Mouse (Mus musculus): ENCODE results near the gene Acmsd.

The Acmsd gene

DNA sequence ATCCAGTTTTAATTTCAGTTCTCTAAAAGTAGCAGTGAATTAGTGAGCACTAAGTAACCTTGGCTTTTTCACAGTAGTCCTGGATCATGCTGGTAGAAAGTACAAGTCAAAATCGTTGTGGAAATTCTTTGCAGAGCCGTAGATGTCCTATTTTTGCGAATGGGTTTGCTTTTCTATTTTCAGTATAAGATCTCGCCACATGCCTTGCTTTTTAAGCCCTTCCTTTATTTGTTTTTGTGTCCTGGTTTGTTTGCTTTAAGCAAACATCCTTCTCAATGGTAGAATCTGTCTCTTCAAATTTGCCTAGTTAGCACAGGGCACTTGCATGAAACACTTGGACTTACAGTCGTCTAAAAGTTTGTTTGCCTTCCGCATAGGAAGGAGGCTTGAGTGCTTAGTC lies 47.0 kb downstream of the Acmsd start:
- no peak for DNase-seq (ENCODE audit: low spot score)

DNA sequence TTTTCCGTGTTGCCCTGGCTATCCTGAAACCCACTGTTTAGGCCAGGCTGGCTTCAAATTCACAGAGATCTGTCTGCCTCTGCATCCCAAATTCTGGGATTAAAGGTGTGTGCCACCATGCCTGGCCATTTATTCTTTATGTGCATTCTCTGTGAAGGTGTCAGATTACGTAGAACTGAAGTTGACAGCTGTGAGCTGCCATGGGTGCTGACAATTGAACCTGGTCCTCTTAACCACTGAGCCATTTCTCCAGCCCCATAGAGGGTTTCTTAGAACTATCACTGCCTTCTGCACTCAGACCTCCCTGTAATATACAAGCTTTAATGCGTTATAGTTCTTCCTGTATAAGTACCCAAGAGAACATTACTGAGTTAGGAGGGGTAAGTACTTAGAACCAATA lies 49.4 kb downstream of the Acmsd start:
- DNase-seq (ENCODE audit: low spot score) = no peak

DNA sequence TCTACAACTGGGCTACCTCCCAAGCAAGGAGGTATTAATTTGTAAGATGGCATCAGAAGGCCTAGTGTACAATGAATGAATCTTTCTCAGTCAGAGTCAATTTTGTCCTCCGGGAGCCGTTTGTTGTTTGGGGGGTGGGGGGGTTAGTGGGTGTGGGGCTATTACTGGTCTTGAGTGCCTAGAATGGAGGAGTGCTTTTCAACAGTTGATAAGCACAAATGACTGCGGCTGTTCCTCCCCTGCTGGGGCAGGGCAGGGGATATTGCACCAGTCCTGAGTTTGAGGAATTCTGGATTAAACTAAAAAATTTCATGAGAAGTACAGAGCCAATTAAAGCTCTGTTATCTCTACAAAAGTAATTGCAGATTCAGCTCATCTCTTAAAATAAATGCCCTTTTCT lies 50.9 kb downstream of the Acmsd start:
- DNase-seq (ENCODE audit: low spot score) = no peak

DNA sequence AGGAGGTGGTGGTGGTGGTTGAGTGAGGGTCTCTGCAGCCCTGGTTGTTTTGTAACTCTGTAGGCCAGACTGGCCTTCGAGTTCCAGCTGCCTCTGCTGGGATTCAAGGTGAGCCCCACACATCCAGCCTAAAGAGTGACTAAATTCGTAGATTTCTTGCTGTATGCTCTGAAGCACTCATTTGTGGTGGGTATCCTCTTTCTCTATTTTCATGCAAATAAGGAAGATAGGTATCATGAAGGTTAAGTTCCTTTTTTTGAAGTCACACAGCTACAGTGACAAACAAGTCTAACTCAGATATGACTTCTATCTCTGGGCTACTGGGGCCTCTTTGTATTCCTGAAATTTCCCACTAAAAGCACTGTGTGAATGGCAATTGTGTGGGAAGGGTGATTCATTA lies 51.6 kb downstream of the Acmsd start:
- no peak for DNase-seq (ENCODE audit: low spot score)

DNA sequence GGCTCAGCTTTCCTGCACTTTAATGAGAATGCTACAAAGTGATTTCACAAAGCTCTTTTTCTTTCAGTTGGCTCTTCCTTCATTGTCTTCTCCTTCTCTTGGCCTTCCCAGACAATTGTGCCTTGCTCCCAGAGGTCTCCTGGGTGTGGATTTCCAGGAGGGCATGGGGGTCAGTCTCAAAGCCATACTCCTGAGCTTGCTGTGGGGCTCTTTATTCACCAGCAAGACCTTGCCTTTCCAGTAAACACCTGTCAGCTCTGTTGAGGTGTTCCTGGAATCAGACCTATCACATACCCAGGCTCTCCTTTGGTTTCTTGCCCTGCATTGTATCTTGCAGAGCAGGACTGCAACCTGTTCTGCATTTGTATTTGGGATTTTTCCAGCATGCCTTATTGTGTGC lies 54.6 kb downstream of the Acmsd start:
- DNase-seq (ENCODE audit: low spot score) = no peak

DNA sequence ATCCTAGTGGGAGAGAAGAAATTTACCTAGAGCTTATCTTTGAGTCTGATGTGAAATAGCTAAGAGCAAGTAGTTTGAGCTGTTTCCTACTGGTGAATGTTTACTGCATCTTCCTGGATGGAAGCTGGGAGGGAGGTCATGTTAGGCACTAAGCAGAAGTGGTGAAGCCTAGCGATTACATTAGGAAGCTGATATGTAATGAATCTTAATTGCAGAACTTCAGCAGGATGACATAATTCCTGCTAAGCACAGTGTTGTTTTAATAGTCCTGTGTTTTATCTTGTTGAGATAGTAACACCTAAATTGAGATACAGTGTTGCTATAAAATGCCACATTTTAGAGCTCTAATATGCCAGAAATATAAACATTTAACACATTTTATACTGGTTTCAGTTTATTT lies 56.7 kb downstream of the Acmsd start:
- no peak for DNase-seq (ENCODE audit: low spot score)

DNA sequence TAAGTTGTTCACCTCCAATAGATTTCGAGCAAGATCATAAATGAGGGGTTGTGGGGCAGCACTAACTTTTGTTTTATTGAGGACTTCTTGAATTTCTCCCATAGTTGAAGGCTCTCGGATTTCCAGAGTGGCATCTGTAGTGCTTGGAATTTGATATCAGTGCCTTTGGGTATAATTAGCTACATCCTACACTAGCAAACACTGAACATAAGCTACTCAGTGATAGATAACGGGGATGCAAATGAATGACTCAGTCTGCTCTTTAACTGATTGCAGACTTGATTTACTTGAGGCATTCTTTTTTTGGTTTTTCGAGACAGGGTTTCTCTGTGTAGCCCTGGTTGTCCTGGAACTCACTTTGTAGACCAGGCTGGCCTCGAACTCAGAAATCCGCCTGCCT lies 59.7 kb downstream of the Acmsd start:
- DNase-seq (ENCODE audit: low spot score) = no peak

DNA sequence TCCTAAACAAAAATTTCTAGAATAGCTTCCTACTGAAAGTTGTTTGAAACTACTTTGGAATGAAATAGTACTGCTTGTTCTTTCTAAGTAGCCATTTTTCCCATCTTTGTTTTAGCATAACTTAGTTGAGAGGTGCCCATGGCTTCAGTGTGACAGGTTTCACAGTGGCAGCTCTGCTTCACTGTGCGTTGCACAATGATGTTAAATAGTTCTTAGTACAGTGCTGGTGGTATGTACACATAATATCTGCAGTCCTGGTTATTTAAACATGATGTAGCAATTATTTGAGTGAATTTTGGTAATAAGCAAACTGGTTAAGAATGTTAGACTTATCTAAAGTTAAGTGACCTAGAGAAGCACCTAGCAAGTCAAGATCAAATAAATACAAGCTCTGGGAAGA lies 64.2 kb downstream of the Acmsd start:
- no peak for DNase-seq (ENCODE audit: low spot score)

DNA sequence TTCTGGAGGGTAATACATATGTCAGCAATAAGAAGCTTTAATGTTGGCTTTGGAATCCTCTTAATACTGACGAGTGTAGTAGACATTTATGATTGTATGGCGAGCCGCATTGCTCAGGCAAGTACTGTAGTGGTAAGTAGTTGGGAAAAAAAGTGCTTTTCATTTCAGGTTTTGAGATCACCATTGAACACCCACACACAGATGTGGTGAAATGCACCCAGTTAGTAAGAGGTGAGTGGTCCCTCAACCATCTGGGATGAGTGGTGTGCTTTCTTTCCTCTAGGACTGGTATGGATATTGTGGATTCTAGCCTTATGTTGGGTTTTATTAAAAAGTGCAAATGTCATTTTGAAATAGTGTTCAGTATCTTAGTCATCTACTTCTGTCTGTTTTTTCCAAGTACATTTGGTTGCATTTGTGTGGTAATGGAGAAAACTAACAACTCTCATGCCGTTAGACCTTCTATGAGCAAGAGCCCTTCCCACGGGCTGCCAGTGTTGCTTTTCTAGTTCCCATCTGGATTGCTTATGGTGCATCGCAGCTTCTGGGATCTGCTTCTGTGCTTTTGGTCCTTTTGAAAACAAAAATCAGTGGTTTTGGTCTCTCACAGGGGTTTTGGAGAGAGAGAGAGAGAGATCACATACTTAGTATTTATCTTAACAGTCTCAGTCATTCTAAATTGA lies 66.0 kb downstream of the Acmsd start:
- DNase-seq (ENCODE audit: low spot score) = no peak

DNA sequence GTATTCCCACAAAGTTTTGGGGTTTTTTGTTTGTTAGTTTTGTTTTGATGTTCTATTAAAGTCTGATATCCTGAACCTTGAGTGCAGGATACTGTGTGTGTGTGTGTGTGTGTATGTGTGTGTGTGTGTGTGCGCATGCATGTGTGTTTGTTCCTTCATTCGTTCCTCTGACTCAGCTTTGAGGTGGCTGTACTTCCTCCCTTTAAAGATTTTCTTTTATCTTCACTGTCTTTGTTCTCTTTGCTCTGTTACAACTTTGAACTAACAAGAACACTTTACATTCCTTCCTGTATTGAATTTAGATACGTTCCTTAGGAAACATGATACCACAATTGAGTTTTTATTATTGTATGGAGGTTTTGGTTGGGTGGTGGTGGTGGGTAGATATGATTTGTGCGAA lies 67.1 kb downstream of the Acmsd start:
- no peak for DNase-seq (ENCODE audit: low spot score)

DNA sequence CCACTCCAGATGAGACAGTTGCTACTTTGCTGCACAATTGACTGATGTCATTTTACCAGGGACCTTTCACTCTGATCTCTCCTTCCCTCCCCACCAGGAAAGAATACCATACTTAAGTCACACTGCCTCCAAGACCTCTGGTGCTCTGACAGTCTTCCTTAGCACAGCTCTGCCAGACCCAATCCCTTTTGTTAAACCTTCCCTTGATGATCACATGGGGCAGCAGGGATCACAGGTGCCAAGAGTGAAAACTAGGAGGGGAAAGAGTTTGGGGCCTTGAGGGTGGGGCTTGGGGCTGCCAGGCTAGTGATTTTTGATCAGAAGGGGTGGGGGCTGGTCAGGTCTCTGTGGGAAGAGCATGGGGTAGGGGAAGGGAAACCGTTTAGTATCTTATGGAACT lies 67.5 kb downstream of the Acmsd start:
- no peak for DNase-seq (ENCODE audit: low spot score)

DNA sequence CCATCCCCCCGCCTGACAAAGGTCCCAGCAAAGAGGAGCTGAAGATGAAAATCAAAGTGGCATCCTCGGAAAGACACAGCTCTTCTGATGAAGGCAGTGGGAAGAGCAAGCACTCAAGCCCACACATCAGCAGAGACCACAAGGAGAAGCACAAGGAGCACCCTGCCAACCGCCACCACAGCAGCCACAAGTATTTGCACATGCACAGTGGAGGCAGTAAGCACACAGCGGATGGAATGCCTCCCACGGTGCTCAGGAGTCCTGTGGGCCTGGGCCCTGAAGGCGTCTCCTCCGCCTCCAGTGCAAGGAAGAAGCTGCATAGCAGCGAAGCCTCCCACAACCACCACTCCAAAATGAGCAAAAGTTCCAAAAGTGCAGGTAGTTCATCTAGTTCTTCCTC lies 73.7 kb downstream of the Acmsd start:
- no peak for DNase-seq (ENCODE audit: low spot score)

DNA sequence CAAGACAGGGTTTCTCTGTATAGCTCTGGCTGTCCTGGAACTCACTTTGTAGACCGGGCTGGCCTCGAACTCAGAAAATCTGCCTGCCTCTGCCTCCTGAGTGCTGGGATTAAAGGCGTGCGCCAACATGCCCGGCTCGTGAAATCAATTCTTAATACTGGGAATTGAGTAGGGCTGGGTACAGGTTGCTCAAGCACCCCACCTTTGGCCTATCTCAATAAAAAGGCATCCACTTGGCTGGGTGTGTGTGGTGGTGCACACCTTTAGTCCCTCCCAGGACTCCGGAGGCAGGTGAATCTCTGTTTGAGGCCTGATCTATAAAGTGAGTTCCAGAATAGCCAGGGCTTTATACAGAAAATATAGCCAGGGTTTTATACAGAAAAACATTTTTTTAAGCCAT lies 79.5 kb downstream of the Acmsd start:
- no peak for DNase-seq (ENCODE audit: low spot score)

DNA sequence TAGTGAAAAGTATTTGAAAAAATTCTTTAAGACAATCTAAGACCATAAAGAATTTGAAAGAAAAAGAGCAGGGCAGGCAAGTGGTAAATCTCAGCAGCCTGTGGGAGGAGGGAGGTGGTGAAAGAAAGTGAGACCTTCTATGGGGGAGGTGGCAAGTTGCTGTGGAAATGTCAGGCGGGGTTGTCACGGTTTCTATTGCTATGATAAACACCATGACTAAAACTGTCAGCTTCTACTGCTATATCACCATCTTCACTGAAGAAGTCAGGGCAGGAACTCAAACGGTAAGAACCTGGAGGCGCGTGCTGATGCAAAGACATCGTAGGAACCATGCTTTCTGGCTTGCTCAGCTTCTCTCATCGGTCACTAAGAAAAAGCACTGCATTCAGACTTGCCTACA lies 83.7 kb downstream of the Acmsd start:
- DNase-seq (ENCODE audit: low spot score) = no peak

DNA sequence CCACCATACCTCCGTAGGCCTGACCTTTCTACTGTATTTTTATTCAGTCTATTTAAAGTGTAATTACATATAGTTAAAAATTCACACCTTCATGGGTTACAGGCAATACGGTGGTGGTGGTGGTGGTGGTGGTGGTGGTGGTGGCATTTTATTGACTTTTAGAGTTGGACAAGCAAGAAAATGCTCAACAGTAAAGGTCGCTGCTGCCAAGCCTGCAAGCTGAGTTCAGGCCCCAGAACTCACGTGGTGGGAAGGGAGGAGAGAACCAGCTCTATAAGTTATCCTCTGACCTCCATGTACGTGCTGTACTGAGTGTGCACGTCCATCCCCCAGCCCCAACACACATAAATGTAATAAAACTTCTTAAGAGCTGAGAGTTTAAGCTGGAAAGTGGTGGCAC lies 87.2 kb downstream of the Acmsd start:
- DNase-seq (ENCODE audit: low spot score) = no peak

All from retina, embryonic 14.5 days (tissue).